Mouse (Mus musculus): ENCODE results near the gene Pigl. TPM values are rescaled to one million over a fixed set of nuclear protein-coding genes. Genes with fewer than 3 reads are reported as not detected.
"Not testable (repeated sequence)": the region's sequence is repeated elsewhere in the genome, so short reads cannot be mapped to it uniquely, and the experiment has no call there.

Pigl gene
- polyA plus RNA-seq, 1 experiment from 2014 or later, result 3.5 TPM

DNA sequence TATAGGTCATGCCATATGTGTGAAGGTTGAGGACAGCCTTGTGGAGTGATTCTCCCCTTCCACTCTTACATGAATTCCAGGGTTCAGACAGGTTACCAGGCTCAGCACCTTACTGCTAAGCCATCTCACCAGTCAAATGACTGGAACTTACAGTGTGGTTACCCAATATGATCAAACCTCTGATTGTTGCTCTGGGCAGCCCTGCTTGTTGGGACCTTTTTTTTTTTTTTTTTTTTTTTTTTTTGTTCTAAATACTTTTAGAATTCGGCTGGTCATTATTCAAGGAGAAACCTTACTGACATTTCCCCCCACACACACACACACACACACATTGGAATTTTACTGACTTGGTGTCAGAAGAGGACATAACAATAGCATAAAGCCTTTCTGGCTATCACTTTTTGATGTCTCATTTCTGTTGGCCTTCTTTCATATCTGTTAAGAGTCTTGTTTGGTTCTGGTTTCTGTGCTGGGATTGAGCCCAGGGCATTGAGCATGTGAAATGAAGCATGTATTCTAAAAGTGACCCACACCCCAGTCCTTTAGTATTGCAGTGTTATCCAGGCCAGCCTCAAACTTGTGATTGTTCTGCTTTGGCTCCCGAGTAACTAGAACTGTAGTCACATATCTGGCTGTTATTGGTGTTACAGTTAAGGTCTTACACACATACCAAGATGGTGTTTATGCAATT, 5.1 kb downstream of the Pigl start:
- H3K4me1 ChIP-seq (ENCODE audit: control insufficient read depth, low read depth, low read length), result peaks cover 42% of the 10 kb centered on the region

DNA sequence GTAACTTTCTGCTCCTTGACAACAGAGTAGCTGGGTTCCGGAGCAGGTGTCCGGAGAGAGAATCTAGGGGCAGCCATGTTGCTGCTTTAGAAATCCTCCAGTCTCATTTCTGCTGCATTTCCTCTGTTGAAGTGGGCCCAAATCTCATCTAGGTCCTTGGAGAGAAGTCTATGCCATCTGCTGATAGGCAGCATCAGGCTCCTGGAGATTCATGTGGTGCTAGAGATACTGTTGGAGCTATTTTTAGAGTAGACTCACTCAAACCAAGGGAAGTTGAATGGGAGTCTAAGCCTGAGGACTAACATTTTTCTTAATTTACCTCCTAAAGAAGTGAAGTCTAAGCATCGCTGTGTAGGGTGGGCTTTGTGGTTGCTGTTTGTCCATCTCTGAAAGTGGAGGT, 6.4 kb downstream of the Pigl start:
- H3K27ac ChIP-seq (ENCODE audit: low read length), result peak overlapping the region; percentile 59
- no peaks in the 10 kb centered on the region for H3K27me3 ChIP-seq (ENCODE audit: control insufficient read depth, insufficient read depth, low read depth, low read length)
- H3K4me1 ChIP-seq (ENCODE audit: control insufficient read depth, low read depth, low read length), result peaks cover 38% of the 10 kb centered on the region
- H3K4me3 ChIP-seq (ENCODE audit: low read depth, low read length), result no peak overlapping the region
- H3K9me3 ChIP-seq (replicated peaks; ENCODE audit: control insufficient read depth, low read length), result no peaks in the 10 kb centered on the region
- no peak overlapping the region for H3K9ac ChIP-seq (ENCODE audit: low read depth, low read length)
- no peaks in the 10 kb centered on the region for H3K36me3 ChIP-seq (ENCODE audit: control insufficient read depth, insufficient read depth)
- 39% methylated on average over 3 of the region's 3 CpGs for WGBS (ENCODE audit: insufficient replicate concordance)
- ATAC-seq (ENCODE audit: low read depth), result peak; percentile 79
- peak overlapping the region; percentile 44 for H3K4me2 ChIP-seq (ENCODE audit: low read depth, low read length)

More for the DNA sequence above, 5.1 kb downstream of the Pigl start:
- Histone ChIP-seq H3K9me3 (replicated peaks; ENCODE audit: control insufficient read depth, low read length) (no peaks in the 10 kb centered on the region), H3K4me2 (ENCODE audit: low read depth, low read length) (no peak overlapping the region), H3K27ac (ENCODE audit: low read length) (no peak overlapping the region), H3K27me3 (ENCODE audit: control insufficient read depth, insufficient read depth, low read depth, low read length) (no peaks in the 10 kb centered on the region), H3K4me3 (ENCODE audit: low read depth, low read length) (no peak overlapping the region), H3K9ac (ENCODE audit: low read depth, low read length) (no peak overlapping the region), H3K36me3 (ENCODE audit: control insufficient read depth, insufficient read depth) (no peaks in the 10 kb centered on the region)
- WGBS (ENCODE audit: insufficient replicate concordance), result 49% methylated on average over 2 of the region's 2 CpGs
- ATAC-seq (ENCODE audit: low read depth), result no peak

DNA sequence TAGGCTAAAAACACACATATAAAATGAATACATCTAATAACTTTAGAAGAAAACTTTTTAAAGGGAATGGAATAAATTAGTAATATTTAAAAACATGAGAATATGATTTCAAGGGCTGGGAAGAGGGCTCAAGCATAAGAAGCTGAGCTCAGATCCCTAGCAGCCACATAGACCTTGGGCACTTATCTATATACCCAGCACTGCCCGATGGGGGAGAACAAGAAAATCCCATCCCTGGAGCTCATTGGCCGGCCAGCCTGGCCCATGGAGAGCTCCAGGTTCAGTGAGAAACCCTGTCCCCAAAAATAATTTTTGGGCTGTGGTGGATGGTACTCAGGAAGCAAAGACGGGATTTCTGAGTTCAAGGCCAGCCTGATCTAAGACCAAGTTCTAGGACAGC, 7.6 kb downstream of the Pigl start:
- ATAC-seq (ENCODE audit: low read depth), result peak; percentile 44; the same call in 1 of the 2 replicates
- H3K9ac ChIP-seq (ENCODE audit: low read depth, low read length), result no peak overlapping the region
- no peak overlapping the region for H3K4me3 ChIP-seq (ENCODE audit: low read depth, low read length)
- peaks cover 35% of the 10 kb centered on the region for H3K4me1 ChIP-seq (ENCODE audit: control insufficient read depth, low read depth, low read length)
- H3K27me3 ChIP-seq (ENCODE audit: control insufficient read depth, insufficient read depth, low read depth, low read length), result no peaks in the 10 kb centered on the region
- H3K4me2 ChIP-seq (ENCODE audit: low read depth, low read length), result no peak overlapping the region
- WGBS (ENCODE audit: insufficient replicate concordance), result 31% methylated on average over 3 of the region's 3 CpGs
- H3K9me3 ChIP-seq (replicated peaks; ENCODE audit: control insufficient read depth, low read length), result no peaks in the 10 kb centered on the region
- H3K27ac ChIP-seq (ENCODE audit: low read length), result peak overlapping the region; percentile 39
- no peaks in the 10 kb centered on the region for H3K36me3 ChIP-seq (ENCODE audit: control insufficient read depth, insufficient read depth)

DNA sequence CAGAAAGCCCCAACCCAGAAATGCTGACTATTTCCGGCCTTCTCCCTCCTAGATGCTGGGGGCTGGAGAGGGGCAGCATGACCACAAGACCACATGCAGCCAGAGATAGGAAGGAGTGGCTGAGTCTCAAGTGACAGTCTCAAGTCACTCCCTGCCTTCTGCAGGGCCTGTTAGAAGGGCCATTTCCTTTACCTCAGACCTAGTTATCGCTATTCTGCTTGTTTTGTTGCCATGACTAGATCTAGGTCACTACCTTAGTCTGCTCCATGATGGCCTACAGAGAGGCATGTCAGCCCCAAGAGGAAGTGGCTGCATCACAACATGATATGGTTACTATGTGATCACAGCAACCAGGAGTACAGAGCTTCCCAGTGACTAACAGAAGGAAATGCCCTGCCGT, 8.3 kb downstream of the Pigl start:
- Histone ChIP-seq H3K36me3 (ENCODE audit: control insufficient read depth, insufficient read depth) (no peaks in the 10 kb centered on the region), H3K27me3 (ENCODE audit: control insufficient read depth, insufficient read depth, low read depth, low read length) (no peaks in the 10 kb centered on the region), H3K9ac (ENCODE audit: low read depth, low read length) (no peak overlapping the region), H3K4me1 (ENCODE audit: control insufficient read depth, low read depth, low read length) (peaks cover 35% of the 10 kb centered on the region), H3K4me2 (ENCODE audit: low read depth, low read length) (no peak overlapping the region), H3K27ac (ENCODE audit: low read length) (peak overlapping the region; percentile 57), H3K4me3 (ENCODE audit: low read depth, low read length) (no peak overlapping the region), H3K9me3 (replicated peaks; ENCODE audit: control insufficient read depth, low read length) (no peaks in the 10 kb centered on the region)
- WGBS (ENCODE audit: insufficient replicate concordance), result 14% methylated on average over 3 of the region's 3 CpGs
- peak; percentile 59 for ATAC-seq (ENCODE audit: low read depth)

DNA sequence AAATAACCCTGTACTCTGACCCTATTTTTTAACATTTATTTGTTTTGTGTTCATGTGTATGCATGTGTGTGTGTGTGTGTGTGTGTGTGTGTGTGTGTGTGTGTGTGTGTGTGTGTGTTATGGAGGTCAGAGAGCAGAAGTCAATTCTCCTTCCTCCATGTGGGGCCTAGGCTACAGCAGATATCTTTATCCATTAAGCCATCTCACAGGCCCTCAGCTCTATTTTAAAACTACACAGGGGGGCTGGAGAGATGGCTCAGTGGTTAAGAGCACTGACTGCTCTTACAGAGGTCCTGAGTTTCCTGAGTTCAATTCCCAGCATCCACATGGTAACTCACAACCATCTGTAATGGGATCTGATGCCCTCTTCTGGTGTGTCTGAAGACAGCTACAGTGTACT, 9.0 kb downstream of the Pigl start:
- H3K36me3 ChIP-seq (ENCODE audit: control insufficient read depth, insufficient read depth); H3K4me3 ChIP-seq (ENCODE audit: low read depth, low read length); H3K9me3 ChIP-seq (replicated peaks; ENCODE audit: control insufficient read depth, low read length); H3K27ac ChIP-seq (ENCODE audit: low read length); H3K27me3 ChIP-seq (ENCODE audit: control insufficient read depth, insufficient read depth, low read depth, low read length); H3K9ac ChIP-seq (ENCODE audit: low read depth, low read length); ATAC-seq (ENCODE audit: low read depth); H3K4me2 ChIP-seq (ENCODE audit: low read depth, low read length): not testable (repeated sequence)
- peaks cover 35% of the 10 kb centered on the region for H3K4me1 ChIP-seq (ENCODE audit: control insufficient read depth, low read depth, low read length)

DNA sequence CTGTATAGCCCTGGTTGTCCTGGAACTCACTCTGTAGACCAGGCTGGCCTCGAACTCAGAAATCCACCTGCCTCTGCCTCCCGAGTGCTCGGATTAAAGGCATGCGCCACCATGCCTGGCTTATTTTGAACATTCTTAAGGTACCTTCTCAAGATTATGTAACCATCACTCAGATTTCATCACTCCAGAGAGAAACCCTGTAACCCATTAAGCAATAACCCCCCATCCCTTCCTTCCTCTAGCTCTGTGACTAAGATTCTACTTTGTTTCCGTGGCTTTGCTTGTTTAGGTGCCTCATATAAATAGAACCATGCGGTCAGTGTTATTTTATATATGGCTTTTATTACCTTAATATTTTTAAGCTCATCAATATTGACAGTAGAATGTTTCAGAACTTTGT, 12.2 kb downstream of the Pigl start:
- Histone ChIP-seq H3K9me3 (replicated peaks; ENCODE audit: control insufficient read depth, low read length) (no peaks in the 10 kb centered on the region), H3K4me2 (ENCODE audit: low read depth, low read length) (no peak overlapping the region), H3K27me3 (ENCODE audit: control insufficient read depth, insufficient read depth, low read depth, low read length) (no peaks in the 10 kb centered on the region), H3K9ac (ENCODE audit: low read depth, low read length) (no peak overlapping the region), H3K4me3 (ENCODE audit: low read depth, low read length) (no peak overlapping the region), H3K36me3 (ENCODE audit: control insufficient read depth, insufficient read depth) (no peaks in the 10 kb centered on the region), H3K4me1 (ENCODE audit: control insufficient read depth, low read depth, low read length) (peaks cover 18% of the 10 kb centered on the region), H3K27ac (ENCODE audit: low read length) (no peak overlapping the region)
- no peak for ATAC-seq (ENCODE audit: low read depth)
- WGBS (ENCODE audit: insufficient replicate concordance), result 68% methylated on average over 6 of the region's 6 CpGs

DNA sequence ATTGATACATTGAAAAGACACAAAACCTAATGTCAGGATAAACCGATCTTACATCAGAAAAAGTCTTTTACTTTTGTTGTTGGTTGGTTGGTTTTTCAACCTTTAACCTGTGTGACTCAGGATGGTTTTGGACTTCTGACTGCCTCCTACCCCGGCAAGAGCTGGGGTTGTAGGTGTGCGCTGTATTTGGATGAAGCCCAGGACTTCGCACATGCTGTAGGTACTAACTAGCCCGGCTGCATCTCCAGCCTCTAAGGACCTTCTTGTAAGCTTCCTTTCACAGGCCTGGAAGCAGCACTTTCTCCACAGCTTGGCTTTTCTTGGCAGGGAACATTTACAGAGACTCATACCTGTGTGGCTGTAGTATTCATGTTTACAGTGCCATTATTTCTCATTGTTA, 15.3 kb downstream of the Pigl start:
- Histone ChIP-seq H3K27ac (ENCODE audit: low read length) (no peak overlapping the region), H3K4me2 (ENCODE audit: low read depth, low read length) (no peak overlapping the region), H3K4me1 (ENCODE audit: control insufficient read depth, low read depth, low read length) (no peaks in the 10 kb centered on the region), H3K36me3 (ENCODE audit: control insufficient read depth, insufficient read depth) (no peaks in the 10 kb centered on the region), H3K9ac (ENCODE audit: low read depth, low read length) (no peak overlapping the region), H3K4me3 (ENCODE audit: low read depth, low read length) (no peak overlapping the region), H3K27me3 (ENCODE audit: control insufficient read depth, insufficient read depth, low read depth, low read length) (no peaks in the 10 kb centered on the region), H3K9me3 (replicated peaks; ENCODE audit: control insufficient read depth, low read length) (no peaks in the 10 kb centered on the region)
- WGBS (ENCODE audit: insufficient replicate concordance), result 76% methylated on average over 5 of the region's 5 CpGs
- no peak for ATAC-seq (ENCODE audit: low read depth)

DNA sequence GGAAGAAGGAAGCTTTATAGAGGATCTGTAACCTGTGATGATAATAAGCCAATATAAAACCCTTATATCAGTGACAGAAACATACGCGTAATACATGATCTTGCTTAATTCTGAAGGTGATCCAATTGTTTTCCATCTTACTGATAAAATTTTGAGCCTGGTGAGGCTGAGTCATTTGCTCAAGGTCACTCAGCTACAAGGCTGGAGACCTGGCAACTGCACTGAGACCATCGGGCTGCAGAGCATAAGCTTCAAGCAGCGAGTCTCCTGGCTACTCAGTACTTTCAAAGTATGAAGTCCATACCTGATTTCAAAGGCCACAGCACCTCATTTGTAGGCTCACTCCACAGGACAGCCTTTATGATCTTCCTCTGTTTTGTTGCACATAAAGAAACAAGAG, 17.9 kb downstream of the Pigl start:
- Histone ChIP-seq H3K9ac (ENCODE audit: low read depth, low read length) (no peak overlapping the region), H3K4me2 (ENCODE audit: low read depth, low read length) (no peak overlapping the region), H3K27ac (ENCODE audit: low read length) (no peak overlapping the region), H3K36me3 (ENCODE audit: control insufficient read depth, insufficient read depth) (no peaks in the 10 kb centered on the region), H3K4me1 (ENCODE audit: control insufficient read depth, low read depth, low read length) (no peaks in the 10 kb centered on the region), H3K27me3 (ENCODE audit: control insufficient read depth, insufficient read depth, low read depth, low read length) (no peaks in the 10 kb centered on the region), H3K4me3 (ENCODE audit: low read depth, low read length) (no peak overlapping the region), H3K9me3 (replicated peaks; ENCODE audit: control insufficient read depth, low read length) (no peaks in the 10 kb centered on the region)
- 80% methylated on average over 4 of the region's 4 CpGs for WGBS (ENCODE audit: insufficient replicate concordance)
- ATAC-seq (ENCODE audit: low read depth), result no peak

DNA sequence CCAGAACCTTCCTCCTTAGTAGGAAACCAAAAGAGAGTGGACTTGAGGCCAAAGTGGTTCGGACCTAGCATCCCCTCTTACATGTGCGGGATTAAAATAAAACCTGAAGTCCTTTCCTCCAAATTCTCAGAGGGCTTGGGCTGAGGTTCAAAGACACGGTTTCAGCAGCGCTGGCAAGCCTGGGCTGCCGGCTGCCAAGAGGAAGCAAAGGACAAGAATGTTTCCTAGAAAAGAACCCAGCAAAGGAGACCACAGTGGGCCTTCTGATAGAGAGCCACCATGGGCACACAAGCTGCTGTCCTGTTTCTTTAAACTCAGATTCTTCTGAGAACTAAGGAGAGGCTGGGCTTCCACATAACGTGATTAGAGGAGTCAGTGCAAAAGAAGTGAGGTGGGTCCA, 20.7 kb downstream of the Pigl start:
- Histone ChIP-seq H3K9ac (ENCODE audit: low read depth, low read length) (no peak overlapping the region), H3K4me1 (ENCODE audit: control insufficient read depth, low read depth, low read length) (no peaks in the 10 kb centered on the region), H3K9me3 (replicated peaks; ENCODE audit: control insufficient read depth, low read length) (no peaks in the 10 kb centered on the region), H3K27ac (ENCODE audit: low read length) (no peak overlapping the region), H3K36me3 (ENCODE audit: control insufficient read depth, insufficient read depth) (no peaks in the 10 kb centered on the region), H3K27me3 (ENCODE audit: control insufficient read depth, insufficient read depth, low read depth, low read length) (no peaks in the 10 kb centered on the region), H3K4me2 (ENCODE audit: low read depth, low read length) (no peak overlapping the region), H3K4me3 (ENCODE audit: low read depth, low read length) (no peak overlapping the region)
- 39% methylated on average over 6 of the region's 6 CpGs for WGBS (ENCODE audit: insufficient replicate concordance)
- ATAC-seq (ENCODE audit: low read depth), result no peak

Measured in liver, embryonic 16.5 days (tissue).